Mouse (Mus musculus) testis, adult 10 weeks (tissue): ENCODE measurements around the gene Vmn2r74. TPM values are rescaled to one million over a fixed set of nuclear protein-coding genes. Genes with fewer than 3 reads are reported as not detected.

Source experiments
- polyA plus RNA-seq: library from polyadenylated mRNA; stranded (reverse); fragments of 350-450 nt; fragmentation: Illumina TruSeq; extraction: RNeasy Lipid Tissue Mini Kit (QIAGEN cat#74804); gene quantifications from one replicate; pipeline ENCODE4 v1.2.3, GENCODE M21; 2014; ENCODE audit warnings: low read depth, low replicate concordance

Vmn2r74 gene
- polyA plus RNA-seq: not detected

DNA sequence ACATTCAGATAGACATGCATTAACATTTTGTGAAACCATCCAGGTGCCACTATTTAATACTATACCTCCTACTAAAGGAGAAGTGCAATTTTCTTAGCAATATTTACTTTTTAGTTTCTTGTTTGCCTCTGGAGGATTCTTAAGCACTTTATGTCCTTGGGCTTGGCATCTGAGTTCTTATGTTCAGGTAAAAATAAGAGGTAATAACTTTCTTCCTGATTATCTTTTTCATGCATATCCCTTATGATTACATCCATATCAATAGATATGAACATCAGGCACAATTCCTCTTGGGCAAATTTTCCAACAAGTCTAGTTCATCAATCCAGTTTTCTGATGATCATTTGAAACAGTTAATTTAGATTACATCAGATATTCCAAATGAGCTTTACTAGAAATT, at the start of gene Vmn2r74:
TSS of gene Vmn2r74 (minus strand) at position 101 of the 400 bp plus-strand sequence.

Other genes with a start within 250 kb of the Vmn2r74 start
- not detected for gene Vmn2r72, start 206.5 kb downstream of the Vmn2r74 start, polyA plus RNA-seq
- gene Vmn2r73, start 85.4 kb downstream of the Vmn2r74 start, polyA plus RNA-seq: not detected
- gene Vmn2r75, start 210.1 kb upstream of the Vmn2r74 start, polyA plus RNA-seq: not detected